ENCODE assay signal across 8 mouse cellular contexts in the genomic region with DNA sequence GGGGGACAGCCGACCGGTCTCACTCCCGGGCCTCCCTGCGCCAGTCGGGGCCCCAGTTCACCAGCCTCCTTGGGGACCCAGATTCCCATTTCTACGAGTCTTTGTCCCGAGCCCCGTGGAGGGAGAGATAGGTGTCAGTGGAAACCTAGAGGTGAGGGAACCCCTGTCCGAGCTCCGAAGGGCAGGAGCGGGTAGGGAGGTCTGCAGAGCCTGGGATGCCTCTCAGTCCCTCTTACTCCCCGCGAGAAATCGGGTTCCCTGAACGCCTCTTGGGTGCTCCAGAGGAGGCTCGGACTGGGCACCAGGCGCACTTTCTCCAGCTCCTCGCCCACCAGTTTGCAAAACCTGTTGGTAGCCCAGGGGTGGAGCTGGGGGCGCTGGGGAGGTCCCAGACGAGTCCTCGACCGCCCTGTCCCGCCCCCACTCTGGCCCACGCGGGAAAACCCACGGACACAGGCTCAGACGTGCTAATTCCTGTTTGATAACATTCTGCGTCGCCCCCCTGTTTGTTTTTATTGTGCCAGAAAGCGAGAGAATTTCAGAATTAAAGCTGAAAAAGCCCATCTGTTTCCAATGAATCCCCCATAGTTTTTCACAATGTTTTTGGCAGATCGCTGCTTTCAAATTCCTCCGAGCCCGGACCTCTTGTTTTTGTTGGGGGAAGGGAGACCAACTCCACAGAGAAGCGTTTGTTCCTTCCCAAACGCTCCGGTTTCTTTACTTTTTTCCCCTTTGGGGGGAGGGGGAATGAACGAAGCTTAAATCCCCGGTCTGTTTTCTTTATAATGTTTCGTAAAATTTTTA. TPM values are rescaled to one million over a fixed set of nuclear protein-coding genes. Genes with fewer than 3 reads are reported as not detected.
A peak's percentile ranks its signal among the peaks of the same experiment; 100 is the strongest.
DNase-seq lines count a peak whose midpoint lies in the region; ATAC-seq and TF ChIP-seq lines count a peak whose summit lies in the region.

No protein-coding gene starts in this region.

- ATAC-seq in forebrain, postnatal 0 days: peak; percentile 20
- ATAC-seq in hindbrain, postnatal 0 days: no peak
- ATAC-seq in lung, embryonic 16.5 days (ENCODE audit: low read depth): peak; percentile 47
- peak; percentile 25; the same call in 1 of the 2 replicates for ATAC-seq in stomach, embryonic 14.5 days (ENCODE audit: insufficient number of reproducible peaks, insufficient read depth, low FRiP score, low read depth)

- peak overlapping the region; percentile 86 for H3K4me3 ChIP-seq in kidney, adult 2 months (ENCODE audit: insufficient read depth, low read depth, low read length)
- peak overlapping the region; percentile 51 for H3K4me3 ChIP-seq in forebrain, postnatal 0 days (ENCODE audit: low read depth, low read length)
- H3K4me3 ChIP-seq in hindbrain, postnatal 0 days (ENCODE audit: low read length): peak overlapping the region; percentile 62
- peak overlapping the region; percentile 83 for H3K4me3 ChIP-seq in lung, embryonic 16.5 days (ENCODE audit: low read length)
- H3K4me3 ChIP-seq in stomach, embryonic 14.5 days (ENCODE audit: low read depth, low read length): peak overlapping the region; percentile 94

- WGBS in kidney, adult 2 months: 1% methylated on average over 39 of the region's 39 CpGs
- WGBS in forebrain, postnatal 0 days: 1% methylated on average over 39 of the region's 39 CpGs
- 2% methylated on average over 39 of the region's 39 CpGs for WGBS in hindbrain, postnatal 0 days
- WGBS in lung, embryonic 16.5 days: under 1% methylated on average over 39 of the region's 39 CpGs
- under 1% methylated on average over 39 of the region's 39 CpGs for WGBS in stomach, embryonic 14.5 days

- no peaks in the 10 kb centered on the region; the same call in 1 of the 2 replicates for H3K27me3 ChIP-seq in kidney, adult 2 months (replicated peaks; ENCODE audit: control insufficient read depth, insufficient read depth, low read length)
- H3K27me3 ChIP-seq in forebrain, postnatal 0 days (ENCODE audit: insufficient read depth, low read length): no peaks in the 10 kb centered on the region
- H3K27me3 ChIP-seq in hindbrain, postnatal 0 days (ENCODE audit: insufficient read depth, low read length): no peaks in the 10 kb centered on the region
- H3K27me3 ChIP-seq in lung, embryonic 16.5 days (ENCODE audit: control insufficient read depth, insufficient read depth, low read depth, low read length): no peaks in the 10 kb centered on the region
- H3K27me3 ChIP-seq in stomach, embryonic 14.5 days (ENCODE audit: control insufficient read depth, insufficient read depth, low read length): no peaks in the 10 kb centered on the region

- peak overlapping the region; percentile 65 for H3K9ac ChIP-seq in forebrain, postnatal 0 days
- H3K9ac ChIP-seq in hindbrain, postnatal 0 days (replicated peaks; ENCODE audit: low read length): peak overlapping the region; percentile 70
- peak overlapping the region; percentile 86 for H3K9ac ChIP-seq in lung, embryonic 16.5 days (ENCODE audit: low read length)
- peak overlapping the region; percentile 86 for H3K9ac ChIP-seq in stomach, embryonic 14.5 days (replicated peaks; ENCODE audit: low read depth, low read length)

- H3K9me3 ChIP-seq in forebrain, postnatal 0 days (ENCODE audit: low read length): no peaks in the 10 kb centered on the region
- H3K9me3 ChIP-seq in hindbrain, postnatal 0 days (ENCODE audit: low read length): no peaks in the 10 kb centered on the region
- no peaks in the 10 kb centered on the region for H3K9me3 ChIP-seq in lung, embryonic 16.5 days (ENCODE audit: control insufficient read depth, low read length)
- H3K9me3 ChIP-seq in stomach, embryonic 14.5 days (ENCODE audit: control insufficient read depth, low read depth, low read length): no peaks in the 10 kb centered on the region

- H3K4me2 ChIP-seq in forebrain, postnatal 0 days (ENCODE audit: low read depth): peak overlapping the region; percentile 93
- H3K4me2 ChIP-seq in hindbrain, postnatal 0 days (ENCODE audit: low read depth, low read length): peak overlapping the region; percentile 94
- peak overlapping the region; percentile 67 for H3K4me2 ChIP-seq in lung, embryonic 16.5 days (ENCODE audit: low read depth, low read length)
- H3K4me2 ChIP-seq in stomach, embryonic 14.5 days (replicated peaks; ENCODE audit: low read depth, low read length): peak overlapping the region; percentile 85

- peak; percentile 42 for DNase-seq in kidney, adult 2 months
- no peak for DNase-seq in kidney, adult 8-10 months
- DNase-seq in adrenal gland, adult 8-10 months: peak; percentile 25
- peak; percentile 75 for DNase-seq in forebrain, postnatal 0 days
- peak; percentile 64 for DNase-seq in hindbrain, postnatal 0 days (ENCODE audit: low spot score)
- no peak for DNase-seq in ovary, postnatal 14 days (ENCODE audit: low spot score)

- peaks cover 3% of the 10 kb centered on the region; the same call in 1 of the 2 replicates for H3K4me1 ChIP-seq in kidney, adult 2 months (ENCODE audit: control insufficient read depth, insufficient read depth, low read length)
- H3K4me1 ChIP-seq in forebrain, postnatal 0 days (ENCODE audit: insufficient read depth): peaks cover 27% of the 10 kb centered on the region
- peaks cover 13% of the 10 kb centered on the region for H3K4me1 ChIP-seq in hindbrain, postnatal 0 days (ENCODE audit: insufficient read depth, low read length)
- H3K4me1 ChIP-seq in lung, embryonic 16.5 days (replicated peaks; ENCODE audit: control insufficient read depth, insufficient read depth, low read length): peaks cover 37% of the 10 kb centered on the region
- H3K4me1 ChIP-seq in stomach, embryonic 14.5 days (ENCODE audit: control insufficient read depth, insufficient read depth, low read length): peaks cover 47% of the 10 kb centered on the region

- no peak for TF ChIP-seq CTCF in kidney, adult 2 months (conservative IDR thresholded peaks at IDR 0.05; ENCODE audit: insufficient read depth, insufficient read length, low read depth, low read length)
- TF ChIP-seq CTCF in forebrain, postnatal 0 days (IDR thresholded peaks at IDR 0.05; ENCODE audit: low read depth): no peak
- no peak for TF ChIP-seq CTCF in hindbrain, postnatal 0 days (IDR thresholded peaks at IDR 0.05; ENCODE audit: low read depth)

- TF ChIP-seq POLR2A in kidney, adult 2 months (IDR thresholded peaks at IDR 0.05; ENCODE audit: low read depth, low read length): no peak

- no peaks in the 10 kb centered on the region for H3K36me3 ChIP-seq in kidney, adult 2 months (ENCODE audit: control insufficient read depth, insufficient read depth, low read length)
- no peaks in the 10 kb centered on the region for H3K36me3 ChIP-seq in forebrain, postnatal 0 days (ENCODE audit: insufficient read depth)
- H3K36me3 ChIP-seq in hindbrain, postnatal 0 days (ENCODE audit: insufficient read depth, low read length): 0 out of 2 replicates have a peak, but pooled peaks cover 4% of the 10 kb centered on the region
- no peaks in the 10 kb centered on the region for H3K36me3 ChIP-seq in lung, embryonic 16.5 days (ENCODE audit: control insufficient read depth, insufficient read depth, low read length)
- peaks cover 3% of the 10 kb centered on the region; the same call in 1 of the 2 replicates for H3K36me3 ChIP-seq in stomach, embryonic 14.5 days (ENCODE audit: control insufficient read depth, insufficient read depth, low read length)

- H3K27ac ChIP-seq in kidney, adult 2 months (ENCODE audit: insufficient read depth, low read depth, low read length): peak overlapping the region; percentile 32
- H3K27ac ChIP-seq in forebrain, postnatal 0 days (ENCODE audit: low read depth, low read length): peak overlapping the region; percentile 83
- H3K27ac ChIP-seq in hindbrain, postnatal 0 days: peak overlapping the region; percentile 92
- peak overlapping the region; percentile 94 for H3K27ac ChIP-seq in lung, embryonic 16.5 days (ENCODE audit: low read length)
- peak overlapping the region; percentile 96 for H3K27ac ChIP-seq in stomach, embryonic 14.5 days (ENCODE audit: low read length)

RNA-seq across cellular contexts. Expression of a gene that starts 16.4 kb away (rescaled TPM):
- 7.2 and 8.7 TPM in 2 replicates for polyA plus RNA-seq in kidney, adult 2 months (2012; rRNA removed)
- 10 to 100 TPM; 12.8 to 16.1 (median 14.0) TPM for total RNA-seq in adrenal gland, adult 8-10 months (2022)
- total RNA-seq in forebrain, postnatal 0 days (2014; rRNA removed): 72.2 and 96.4 TPM in 2 replicates
- polyA plus RNA-seq in forebrain, postnatal 0 days (2015; fragmentation: Nextera tagmentation; extraction: Ambion mirVana): 34.1 and 39.9 TPM in 2 replicates
- total RNA-seq in hindbrain, postnatal 0 days (2014; rRNA removed): 139 and 147 TPM in 2 replicates
- polyA plus RNA-seq in hindbrain, postnatal 0 days (2015; fragmentation: Nextera tagmentation; extraction: Ambion mirVana): 33.7 and 36.5 TPM in 2 replicates
- polyA plus RNA-seq in lung, embryonic 16.5 days (2015; fragmentation: Nextera tagmentation; extraction: Ambion mirVana): 10.1 and 10.5 TPM in 2 replicates
- polyA plus RNA-seq in stomach, embryonic 14.5 days (2014; fragmentation: Nextera tagmentation; extraction: Ambion mirVana): 24.9 and 30.5 TPM in 2 replicates

Comparison
In these comparisons a context has a peak if more than half of its experiments do, and no peak if none do; other contexts are left out.
1. DNase-seq: peak in kidney, adult 2 months (single experiment), adrenal gland, adult 8-10 months (single experiment), forebrain, postnatal 0 days (single experiment) and hindbrain, postnatal 0 days (single experiment); none in kidney, adult 8-10 months (0 of 2) and ovary, postnatal 14 days (single experiment).
2. H3K27ac ChIP-seq: peak in every context shown above with its lines; median percentile 96 in stomach, embryonic 14.5 days; 94 in lung, embryonic 16.5 days; 92 in hindbrain, postnatal 0 days; 83 in forebrain, postnatal 0 days; 32 in kidney, adult 2 months.
3. Peak in every context shown above with its lines, with median percentiles within 50 percentile points of each other: H3K4me3 ChIP-seq, H3K4me2 ChIP-seq and H3K9ac ChIP-seq.